Mouse (Mus musculus) MEL (cell line): Measurements from ENCODE around the gene Pla2g1b. TPM values are rescaled to one million over a fixed set of nuclear protein-coding genes. Genes with fewer than 3 reads are reported as not detected.

Experiments used
- DNase-seq: peaks from one replicate; pipeline ENCODE4 v3.0.0; 2011; ENCODE audit warnings: low read depth, low spot score
- H3K27ac ChIP-seq: 2 replicates; pipeline ENCODE4 v1.5.1; 2012; ENCODE audit warnings: low read depth, mild to moderate bottlenecking, control low read depth, low read length, moderate library complexity; ENCODE audit not compliant: control insufficient read depth
- H3K27me3 ChIP-seq, 2 experiments: fragments of 150-350 bp in 1 of 2; sonication (generic) in 1 of 2; 2 replicates each; pipeline ENCODE4 v1.6.1; 2012; ENCODE audit warnings: low read length in 2 of 2, mild to moderate bottlenecking in 2 of 2, improper control_type of control experiment in 1 of 2, moderate library complexity in 1 of 2; ENCODE audit not compliant: insufficient read depth in 2 of 2, control insufficient read depth in 1 of 2
- H3K36me3 ChIP-seq, 2 experiments: 2 replicates each; pipeline ENCODE4 v1.6.1; 2012 to 2014; ENCODE audit warnings: low read length in 2 of 2, improper control_type of control experiment in 1 of 2, inconsistent platforms in 1 of 2, mild to moderate bottlenecking in 1 of 2; ENCODE audit not compliant: insufficient read depth in 2 of 2, control insufficient read depth in 1 of 2
- H3K4me1 ChIP-seq, 2 experiments: fragments of 150-350 bp in 1 of 2; sonication (generic) in 1 of 2; 2 replicates each; pipeline ENCODE4 v1.6.1; 2012; ENCODE audit warnings: low read length in 2 of 2, improper control_type of control experiment in 1 of 2, mild to moderate bottlenecking in 1 of 2; ENCODE audit not compliant: insufficient read depth in 2 of 2, control insufficient read depth in 1 of 2
- H3K4me3 ChIP-seq, 2 experiments: fragments of 150-350 bp in 1 of 2; sonication (generic) in 1 of 2; 2 replicates each; pipeline ENCODE4 v1.5.1; 2012; ENCODE audit warnings: low read depth in 2 of 2, low read length in 2 of 2, mild to moderate bottlenecking in 2 of 2, moderate library complexity in 2 of 2, control low read depth in 1 of 2, improper control_type of control experiment in 1 of 2; ENCODE audit not compliant: control insufficient read depth in 1 of 2, insufficient read depth in 1 of 2
- H3K79me2 ChIP-seq: 2 replicates; pipeline ENCODE4 v1.6.1; 2012; ENCODE audit warnings: mild to moderate bottlenecking, low read length, moderate library complexity; ENCODE audit not compliant: control insufficient read depth, poor library complexity, insufficient read depth
- H3K9ac ChIP-seq: 2 replicates; pipeline ENCODE4 v1.6.1; 2012; ENCODE audit warnings: low read depth, mild to moderate bottlenecking, control low read depth, low read length, moderate library complexity; ENCODE audit not compliant: control insufficient read depth, poor library complexity, severe bottlenecking
- H3K9me3 ChIP-seq: fragments of 150-350 bp; sonication (generic); replicated peaks from 2 replicates; pipeline ENCODE4 v1.6.1; 2012; ENCODE audit warnings: mild to moderate bottlenecking, low read length, improper control_type of control experiment, moderate library complexity; ENCODE audit not compliant: insufficient read depth
- BHLHE40 ChIP-seq: IDR thresholded peaks from 2 replicates; pipeline ENCODE4 v1.6.1; 2012; ENCODE audit warnings: low read depth, mild to moderate bottlenecking, inconsistent platforms, low read length, improper control_type of control experiment, borderline replicate concordance
- CHD1 ChIP-seq: IDR thresholded peaks from 2 replicates; pipeline ENCODE4 v1.6.1; 2012; ENCODE audit warnings: low read depth, mild to moderate bottlenecking, inconsistent platforms, low read length, improper control_type of control experiment
- CHD2 ChIP-seq: IDR thresholded peaks from 2 replicates; pipeline ENCODE4 v1.6.1; 2011; ENCODE audit warnings: low read length, improper control_type of control experiment
- CTCF ChIP-seq, 3 experiments: IDR thresholded peaks in 2 of 3; conservative IDR thresholded peaks in 1 of 3; 2 replicates each; pipeline ENCODE4 v1.5.1; 2011 to 2012; ENCODE audit warnings: low read length in 3 of 3, low read depth in 2 of 3, mild to moderate bottlenecking in 2 of 3, improper control_type of control experiment in 1 of 3, inconsistent platforms in 1 of 3, mixed read lengths in 1 of 3, moderate library complexity in 1 of 3; ENCODE audit not compliant: control insufficient read depth in 1 of 3, insufficient read depth in 1 of 3, poor library complexity in 1 of 3, severe bottlenecking in 1 of 3
- ELF1 ChIP-seq: IDR thresholded peaks from 2 replicates; pipeline ENCODE4 v1.6.1; 2014; ENCODE audit warnings: low read depth, mild to moderate bottlenecking, inconsistent platforms, low read length, improper control_type of control experiment, moderate library complexity
- ETS1 ChIP-seq: IDR thresholded peaks from 2 replicates; pipeline ENCODE4 v1.6.1; 2012; ENCODE audit warnings: low read depth, mild to moderate bottlenecking, inconsistent platforms, low read length, improper control_type of control experiment, moderate library complexity
- GABPA ChIP-seq: IDR thresholded peaks from 2 replicates; pipeline ENCODE4 v1.6.1; 2012; ENCODE audit warnings: low read depth, mild to moderate bottlenecking, inconsistent platforms, low read length, improper control_type of control experiment, moderate library complexity
- GATA1 ChIP-seq: IDR thresholded peaks from 2 replicates; pipeline ENCODE4 v1.6.1; 2011; ENCODE audit warnings: low read depth, low read length, improper control_type of control experiment
- HCFC1 ChIP-seq: IDR thresholded peaks from 2 replicates; pipeline ENCODE4 v1.6.1; 2012; ENCODE audit warnings: low read depth, mild to moderate bottlenecking, inconsistent platforms, low read length, improper control_type of control experiment, moderate library complexity
- MAFK ChIP-seq: IDR thresholded peaks from 2 replicates; pipeline ENCODE4 v1.6.1; 2011; ENCODE audit warnings: low read depth, mild to moderate bottlenecking, low read length, improper control_type of control experiment, borderline replicate concordance
- MAX ChIP-seq: IDR thresholded peaks from 2 replicates; pipeline ENCODE4 v1.6.1; 2011; ENCODE audit warnings: low read length, improper control_type of control experiment
- MEF2A ChIP-seq: IDR thresholded peaks from 2 replicates; pipeline ENCODE4 v1.6.1; 2014; ENCODE audit warnings: low read depth, mild to moderate bottlenecking, inconsistent platforms, low read length, improper control_type of control experiment; ENCODE audit not compliant: poor library complexity, insufficient replicate concordance, severe bottlenecking; ENCODE audit errors: extremely low read depth
- MXI1 ChIP-seq: IDR thresholded peaks from 2 replicates; pipeline ENCODE4 v1.6.1; 2011; ENCODE audit warnings: mild to moderate bottlenecking, low read depth, low read length, improper control_type of control experiment
- MYB ChIP-seq: IDR thresholded peaks from 2 replicates; pipeline ENCODE4 v1.6.1; 2011; ENCODE audit warnings: mild to moderate bottlenecking, low read depth, low read length, improper control_type of control experiment
- MYC ChIP-seq: IDR thresholded peaks from 2 replicates; pipeline ENCODE4 v1.6.1; 2011; ENCODE audit warnings: low read depth, mild to moderate bottlenecking, low read length, improper control_type of control experiment, moderate library complexity
- NELFE ChIP-seq: IDR thresholded peaks from 2 replicates; pipeline ENCODE4 v1.6.1; 2011; ENCODE audit warnings: low read depth, low read length, improper control_type of control experiment
- POLR2A ChIP-seq, 2 experiments: IDR thresholded peaks; 2 replicates each; pipeline ENCODE4 v1.6.1; 2011 to 2012; ENCODE audit warnings: low read length in 2 of 2, mild to moderate bottlenecking in 2 of 2, control low read depth in 1 of 2, improper control_type of control experiment in 1 of 2, low read depth in 1 of 2, moderate library complexity in 1 of 2; ENCODE audit not compliant: control insufficient read depth in 1 of 2, insufficient read depth in 1 of 2, poor library complexity in 1 of 2
- POLR2AphosphoS2 ChIP-seq: IDR thresholded peaks from 2 replicates; pipeline ENCODE4 v1.6.1; 2011; ENCODE audit warnings: low read length, improper control_type of control experiment
- RAD21 ChIP-seq: IDR thresholded peaks from 2 replicates; pipeline ENCODE4 v1.6.1; 2011; ENCODE audit warnings: mild to moderate bottlenecking, low read depth, low read length, improper control_type of control experiment
- RCOR1 ChIP-seq: IDR thresholded peaks from 2 replicates; pipeline ENCODE4 v1.6.1; 2012; ENCODE audit warnings: low read depth, mild to moderate bottlenecking, inconsistent platforms, low read length, improper control_type of control experiment
- SIN3A ChIP-seq: IDR thresholded peaks from 2 replicates; pipeline ENCODE4 v1.6.1; 2012; ENCODE audit warnings: low read length, improper control_type of control experiment, inconsistent platforms
- SMC3 ChIP-seq: IDR thresholded peaks from 2 replicates; pipeline ENCODE4 v1.6.1; 2011; ENCODE audit warnings: low read depth, low read length, improper control_type of control experiment
- TAL1 ChIP-seq: IDR thresholded peaks from 2 replicates; pipeline ENCODE4 v1.6.1; 2012; ENCODE audit warnings: mild to moderate bottlenecking, inconsistent platforms, low read length, moderate library complexity, mixed read lengths
- TCF12 ChIP-seq: IDR thresholded peaks from 2 replicates; pipeline ENCODE4 v1.6.1; 2014; ENCODE audit warnings: low read depth, mild to moderate bottlenecking, inconsistent platforms, low read length, improper control_type of control experiment, moderate library complexity
- UBTF ChIP-seq: IDR thresholded peaks from 2 replicates; pipeline ENCODE4 v1.6.1; 2012; ENCODE audit warnings: low read depth, mild to moderate bottlenecking, inconsistent platforms, low read length, improper control_type of control experiment, moderate library complexity, borderline replicate concordance; ENCODE audit not compliant: insufficient read depth
- USF1 ChIP-seq: IDR thresholded peaks from 2 replicates; pipeline ENCODE4 v1.6.1; 2014; ENCODE audit warnings: low read depth, mild to moderate bottlenecking, inconsistent platforms, low read length, improper control_type of control experiment, moderate library complexity
- USF2 ChIP-seq, 2 experiments: IDR thresholded peaks; 2 replicates each; pipeline ENCODE4 v1.6.1; 2011 to 2012; ENCODE audit warnings: improper control_type of control experiment in 2 of 2, low read length in 2 of 2, borderline replicate concordance in 1 of 2, inconsistent platforms in 1 of 2, low read depth in 1 of 2, mild to moderate bottlenecking in 1 of 2; ENCODE audit not compliant: insufficient read depth in 1 of 2
- ZC3H11A ChIP-seq: IDR thresholded peaks from 2 replicates; pipeline ENCODE4 v1.6.1; 2012; ENCODE audit warnings: low read depth, mild to moderate bottlenecking, inconsistent platforms, low read length, improper control_type of control experiment
- ZKSCAN1 ChIP-seq: IDR thresholded peaks from 2 replicates; pipeline ENCODE4 v1.6.1; 2012; ENCODE audit warnings: low read depth, mild to moderate bottlenecking, inconsistent platforms, low read length, improper control_type of control experiment, moderate library complexity
- ZNF384 ChIP-seq: IDR thresholded peaks from 2 replicates; pipeline ENCODE4 v1.6.1; 2012; ENCODE audit warnings: low read depth, mild to moderate bottlenecking, inconsistent platforms, low read length, improper control_type of control experiment
- polyA plus RNA-seq, 2 experiments: library from polyadenylated mRNA; stranded (reverse) in 1 of 2; unstranded in 1 of 2; fragments of >175 nt in 1 of 2; fragments of >200 nt in 1 of 2; gene quantifications; 2 replicates each; pipeline versions ENCODE4 v1.2.1 to v1.2.4; 2012; ENCODE audit warnings: low replicate concordance in 2 of 2, low read depth in 1 of 2; ENCODE audit not compliant: insufficient read length in 2 of 2, insufficient read depth in 1 of 2, missing spikeins in 1 of 2
- total RNA-seq: library from RNA; depleted of rRNA; stranded (reverse); fragments of 300-350 nt; gene quantifications from 2 replicates; pipeline ENCODE4 v1.2.3, GENCODE M21; 2012

The Pla2g1b gene
- total and polyA plus RNA-seq, 3 experiments: 0.58 to 6.6 TPM; not detected in 1

- TF ChIP-seq ZC3H11A (no peak), UBTF (no peak), USF2 (IDR thresholded peaks at IDR 0.05; ENCODE audit: borderline replicate concordance in 1 of 2, insufficient read depth in 1 of 2, low read depth in 1 of 2, low read length in 2 of 2) (no peak), MAFK (no peak), SIN3A (no peak), BHLHE40 (no peak), CHD1 (no peak), MXI1 (no peak), MYB (no peak), MYC (no peak), ETS1 (no peak), ELF1 (no peak), TAL1 (no peak), CHD2 (no peak), POLR2AphosphoS2 (no peak), USF1 (no peak), RAD21 (no peak), ZKSCAN1 (no peak), ZNF384 (no peak)
- no peak overlapping the region for H3K27ac ChIP-seq
- no peaks in the 10 kb centered on the region for H3K4me1 ChIP-seq
- DNase-seq: no peak
- H3K4me3 ChIP-seq: no peak overlapping the region
- no peaks in the 10 kb centered on the region for H3K36me3 ChIP-seq
- H3K79me2 ChIP-seq: peaks cover 3% of the 10 kb centered on the region; the same call in 1 of the 2 replicates
- H3K27me3 ChIP-seq: no peaks in the 10 kb centered on the region
- H3K9ac ChIP-seq: no peak overlapping the region
- H3K9me3 ChIP-seq: no peaks in the 10 kb centered on the region
Measured at GRCm38 (mm10) chr5:115514346-115514745, 48.3 kb downstream of the Pla2g1b start.

- Histone ChIP-seq H3K36me3 (no peaks in the 10 kb centered on the region; a peak in 1 of 4 replicates), H3K79me2 (peaks cover 2% of the 10 kb centered on the region; the same call in 1 of the 2 replicates), H3K27ac (no peak overlapping the region), H3K27me3 (no peaks in the 10 kb centered on the region), H3K4me1 (no peaks in the 10 kb centered on the region), H3K4me3 (no peak overlapping the region), H3K9me3 (no peaks in the 10 kb centered on the region), H3K9ac (no peak overlapping the region)
- no peak for TF ChIP-seq CHD2
- no peak for TF ChIP-seq TCF12
- no peak for TF ChIP-seq USF1
- no peak for TF ChIP-seq TAL1
- no peak for TF ChIP-seq MYC
- no peak for TF ChIP-seq MXI1
- TF ChIP-seq NELFE: no peak
- no peak for TF ChIP-seq MEF2A
- no peak for TF ChIP-seq MAFK
- TF ChIP-seq HCFC1: no peak
- TF ChIP-seq POLR2A (IDR thresholded peaks at IDR 0.05; ENCODE audit: control insufficient read depth in 1 of 2, insufficient read depth in 1 of 2, low read depth in 1 of 2, low read length in 2 of 2, poor library complexity in 1 of 2): no peak
- no peak for TF ChIP-seq SMC3
- no peak for TF ChIP-seq ZC3H11A
- TF ChIP-seq RCOR1: no peak
- no peak for TF ChIP-seq BHLHE40
- no peak for TF ChIP-seq GATA1
- no peak for TF ChIP-seq GABPA
- TF ChIP-seq CTCF (IDR thresholded peaks at IDR 0.05 in 2 of 3, conservative IDR thresholded peaks at IDR 0.05 in 1 of 3; ENCODE audit: control insufficient read depth in 1 of 3, insufficient read depth in 1 of 3, low read depth in 2 of 3, low read length in 3 of 3, poor library complexity in 1 of 3, severe bottlenecking in 1 of 3): no peak
- TF ChIP-seq MAX: no peak
- no peak for DNase-seq
Measured at GRCm38 (mm10) chr5:115514896-115515587, 49.0 kb downstream of the Pla2g1b start.
